Mouse (Mus musculus) adipocyte (in vitro differentiated cells): ENCODE results near the gene Arl6ip5.
"Not testable (repeated sequence)": the region's sequence is repeated elsewhere in the genome, so short reads cannot be mapped to it uniquely, and the experiment has no call there.

Experiments used
- DNase-seq: peaks from one replicate; pipeline ENCODE4 v3.0.0-alpha.2; 2016; ENCODE audit warnings: low spot score

Gene Arl6ip5

GRCm38 (mm10) chr6:97223566-97223965 is 13.1 kb downstream of the Arl6ip5 start:
- DNase-seq, result no peak

DNA sequence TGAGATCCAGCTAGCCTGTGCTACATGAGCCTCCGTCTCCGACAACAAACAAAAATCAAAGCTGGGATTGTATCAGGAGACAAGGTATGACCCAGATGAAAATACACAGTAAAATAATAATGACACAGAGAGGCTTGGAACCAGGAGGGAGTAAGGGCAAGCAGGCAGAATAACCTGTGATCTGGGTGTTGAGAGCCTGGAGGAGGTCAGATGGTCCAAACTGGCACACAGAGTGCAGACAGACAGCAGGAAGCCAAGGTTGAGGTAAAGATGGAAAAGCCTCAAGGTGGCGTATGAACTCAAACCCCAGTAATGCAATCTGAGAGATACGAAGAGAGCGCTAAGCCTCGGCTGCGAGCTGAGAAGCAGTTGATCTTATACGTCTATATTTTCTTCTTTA is 14.0 kb downstream of the Arl6ip5 start:
- no peak for DNase-seq

DNA sequence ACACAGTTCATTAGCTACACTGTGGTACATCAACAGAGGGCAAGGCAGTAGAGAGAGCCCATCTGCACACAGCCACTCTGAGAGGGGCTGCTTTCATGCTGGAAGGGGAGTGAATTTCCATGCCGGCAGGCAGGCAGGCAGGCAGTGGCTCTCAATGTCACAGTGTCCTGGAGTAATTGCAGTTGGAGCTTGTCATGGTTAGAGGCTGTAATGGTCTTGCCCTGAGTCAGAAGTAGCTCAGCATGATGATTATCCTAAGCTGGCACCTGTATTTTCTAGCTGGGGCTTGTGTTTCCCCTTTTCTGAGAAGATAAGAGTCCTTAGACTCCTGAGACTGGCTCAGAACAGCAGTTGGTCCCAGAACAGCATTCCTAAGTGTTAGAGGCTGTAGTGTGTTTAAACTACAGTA is 15.6 kb downstream of the Arl6ip5 start:
- DNase-seq, result no peak

DNA sequence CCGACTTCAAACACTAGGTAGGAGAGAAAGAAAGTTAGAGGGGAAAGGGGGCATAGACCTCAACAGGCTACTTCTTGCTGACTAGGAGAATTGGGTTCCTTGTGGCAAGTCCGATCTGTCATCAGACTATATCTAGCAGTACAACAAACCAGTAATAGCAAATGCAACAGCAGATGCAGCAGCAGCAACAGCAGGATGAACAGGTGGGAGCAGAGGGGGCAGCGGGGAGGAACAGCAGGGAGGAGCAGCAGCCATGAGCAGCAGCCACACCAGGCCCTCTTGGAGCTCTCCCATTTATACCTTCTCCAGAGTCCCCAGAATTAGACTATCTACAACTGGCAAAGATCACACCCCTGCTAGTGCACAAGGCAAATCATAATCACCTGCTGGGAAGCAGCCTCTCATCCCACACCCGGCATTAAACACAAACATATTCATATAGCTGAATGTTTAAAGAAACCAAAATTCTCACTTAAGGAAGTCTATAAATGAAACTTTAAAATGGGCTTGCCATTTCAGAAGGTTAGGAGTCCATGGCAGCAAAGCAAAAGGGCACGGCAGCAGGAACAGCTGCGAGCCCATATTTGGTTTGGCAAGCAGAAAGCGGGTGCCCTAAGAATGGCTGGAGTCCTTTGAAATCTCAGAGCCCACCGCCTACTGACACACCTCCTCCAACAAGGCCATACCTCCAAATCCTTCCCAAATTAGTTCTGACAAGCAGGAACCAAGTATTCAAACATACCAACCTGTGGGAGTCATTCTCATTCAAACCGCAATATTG is 16.8 kb downstream of the Arl6ip5 start:
- no peak for DNase-seq

GRCm38 (mm10) chr6:97234911-97235668 is 24.6 kb downstream of the Arl6ip5 start:
- DNase-seq, result no peak

GRCm38 (mm10) chr6:97236088-97236487 is 25.6 kb downstream of the Arl6ip5 start:
- DNase-seq, result no peak

- DNase-seq, result no peak
These were observed 28.9 kb downstream of the Arl6ip5 start for GRCm38 (mm10) chr6:97239360-97239759.

GRCm38 (mm10) chr6:97240092-97240491 is 29.6 kb downstream of the Arl6ip5 start:
- DNase-seq, result no peak

GRCm38 (mm10) chr6:97242522-97242921 is 32.0 kb downstream of the Arl6ip5 start:
- no peak for DNase-seq

GRCm38 (mm10) chr6:97245200-97245599 is 34.7 kb downstream of the Arl6ip5 start:
- DNase-seq, result no peak

GRCm38 (mm10) chr6:97250966-97251365 is 40.5 kb downstream of the Arl6ip5 start:
- DNase-seq, result peak; percentile 82

GRCm38 (mm10) chr6:97252086-97252485 is 41.6 kb downstream of the Arl6ip5 start:
- peak; percentile 58 for DNase-seq

- peak; percentile 47 for DNase-seq
These were observed 42.3 kb downstream of the Arl6ip5 start, which contains the start of gene Lmod3 for GRCm38 (mm10) chr6:97252711-97253221. Lmod3 (minus strand) TSS chr6:97252759.

GRCm38 (mm10) chr6:97258489-97258888 is 48.0 kb downstream of the Arl6ip5 start:
- peak; percentile 28 for DNase-seq

- not testable (repeated sequence) for DNase-seq
These were observed 49.4 kb downstream of the Arl6ip5 start for GRCm38 (mm10) chr6:97259926-97260325.

DNA sequence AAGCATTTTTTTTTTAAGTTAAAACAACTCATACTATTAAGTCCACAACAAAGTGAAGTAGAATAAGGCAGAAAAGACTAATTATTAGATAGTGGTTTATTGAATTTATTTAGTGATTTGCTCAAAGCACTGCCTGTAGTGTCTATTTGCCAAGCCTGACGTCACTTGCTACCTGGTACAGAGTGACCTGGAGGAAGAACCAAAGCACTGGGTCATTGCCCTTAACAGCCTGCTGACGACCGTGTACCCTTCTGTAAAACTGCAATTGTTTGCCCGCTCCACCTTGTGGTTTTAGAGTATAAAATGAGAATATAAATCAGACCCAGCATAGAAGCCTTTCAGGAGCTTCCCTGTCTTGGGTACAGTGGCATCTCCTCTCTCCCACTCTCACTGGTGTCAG is 51.7 kb downstream of the Arl6ip5 start:
- no peak for DNase-seq

DNA sequence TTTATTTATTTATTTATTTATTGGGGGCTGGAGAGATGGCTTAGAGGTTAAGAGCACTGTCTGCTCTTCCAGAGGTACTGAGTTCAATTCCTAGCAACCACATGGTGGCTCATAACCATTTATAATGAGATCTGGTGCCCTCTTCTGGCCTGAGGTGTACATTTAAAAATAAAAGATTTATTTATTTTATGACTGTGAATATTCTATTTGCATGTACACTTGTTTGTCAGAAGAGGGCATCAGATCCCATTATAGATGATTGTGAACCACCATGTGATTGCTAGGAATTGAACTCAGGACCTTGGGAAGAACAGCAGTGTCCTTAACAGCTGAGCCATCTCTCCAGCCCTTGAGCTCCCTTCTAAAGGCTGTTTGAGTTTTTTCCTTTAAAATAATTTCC is 53.3 kb downstream of the Arl6ip5 start:
- DNase-seq, result not testable (repeated sequence)

GRCm38 (mm10) chr6:97265240-97265639 is 54.8 kb downstream of the Arl6ip5 start:
- DNase-seq, result no peak

DNA sequence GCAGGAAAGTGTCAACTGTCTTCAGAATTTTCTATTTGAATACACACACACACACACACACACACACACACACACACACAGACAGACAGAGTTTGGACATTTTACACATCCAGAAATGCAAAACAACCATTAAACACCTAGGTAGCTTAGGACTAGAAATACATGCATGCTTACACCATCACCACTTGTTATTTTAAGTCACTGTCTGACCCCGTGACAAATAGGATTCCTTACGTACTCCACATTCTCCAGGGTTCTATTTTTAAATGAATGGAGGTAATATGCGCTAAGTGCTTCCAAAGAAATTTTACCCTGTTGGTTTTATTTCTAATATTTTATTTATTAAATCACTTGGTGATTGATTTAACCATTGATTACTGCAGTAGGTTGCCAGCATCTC is 55.2 kb downstream of the Arl6ip5 start:
- DNase-seq, result no peak

DNA sequence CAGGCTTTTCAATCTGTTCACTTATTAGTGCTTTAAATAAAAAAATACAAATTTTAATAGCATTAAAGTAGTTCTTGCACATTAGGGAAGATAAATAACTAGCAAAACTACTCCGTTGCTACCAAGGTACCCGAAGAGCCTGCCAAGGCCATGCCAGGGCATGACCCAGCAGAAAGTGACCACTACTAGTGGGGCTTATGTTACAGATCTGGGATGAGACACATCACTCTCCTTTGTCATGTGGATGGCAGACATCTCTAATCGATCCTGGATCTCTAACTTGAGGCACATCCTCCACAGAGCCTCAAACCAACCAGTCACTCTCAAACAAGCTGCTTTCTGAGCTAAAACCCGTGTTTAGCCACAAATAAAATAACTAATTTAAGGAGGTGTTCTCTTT is 56.2 kb downstream of the Arl6ip5 start:
- DNase-seq, result no peak

- no peak for DNase-seq
These were observed 56.6 kb downstream of the Arl6ip5 start for GRCm38 (mm10) chr6:97267132-97267531.

DNA sequence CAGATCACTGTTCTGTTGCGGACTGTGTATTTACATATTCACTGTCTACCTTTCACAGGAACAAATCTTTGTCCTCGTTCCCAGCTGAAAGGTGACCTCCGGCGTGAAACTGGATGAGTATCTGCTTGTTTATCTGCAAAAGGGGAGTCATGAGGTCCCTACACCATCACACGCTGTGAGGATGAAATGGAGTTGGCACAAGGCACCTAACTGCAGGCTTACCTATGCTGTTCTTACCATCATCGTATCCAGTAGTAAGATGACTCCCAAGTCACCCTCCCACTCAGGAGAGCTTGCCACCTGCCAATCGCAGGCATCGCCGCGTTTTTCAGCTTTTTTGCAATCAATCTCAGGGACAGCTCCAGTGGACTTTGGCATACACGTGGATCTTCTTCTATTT is 59.1 kb downstream of the Arl6ip5 start:
- DNase-seq, result no peak

GRCm38 (mm10) chr6:97272349-97272748 is 61.9 kb downstream of the Arl6ip5 start:
- DNase-seq, result no peak
